Mouse (Mus musculus) midbrain, embryonic 12.5 days (tissue): ENCODE measurements around the gene Ercc6. TPM values are rescaled to one million over a fixed set of nuclear protein-coding genes. Genes with fewer than 3 reads are reported as not detected.

ENCODE experiments used
- ATAC-seq: fragments of 200-750 bp; cut with Nextera tagmentation; 2 replicates; pipeline ENCODE4 v1.8.0; 2017; ENCODE audit warnings: low read depth, moderate TSS enrichment, moderate library complexity; ENCODE audit not compliant: low FRiP score
- H3K27ac ChIP-seq: fragments of 300-500 bp; sonication (generic); replicated peaks from 2 replicates; pipeline ENCODE4 v1.5.1; 2016; ENCODE audit warnings: mild to moderate bottlenecking
- H3K27me3 ChIP-seq: fragments of 300-500 bp; sonication (generic); 2 replicates; pipeline ENCODE4 v1.6.1; 2016; ENCODE audit warnings: mild to moderate bottlenecking
- H3K36me3 ChIP-seq: fragments of 300-500 bp; sonication (generic); 2 replicates; pipeline ENCODE4 v1.6.1; 2016
- H3K4me1 ChIP-seq: fragments of 300-500 bp; sonication (generic); 2 replicates; pipeline ENCODE4 v1.6.1; 2016
- H3K4me2 ChIP-seq: fragments of 300-500 bp; sonication (generic); replicated peaks from 2 replicates; pipeline ENCODE4 v1.6.1; 2016; ENCODE audit warnings: mild to moderate bottlenecking, moderate library complexity
- H3K4me3 ChIP-seq: fragments of 300-500 bp; sonication (generic); 2 replicates; pipeline ENCODE4 v1.5.1; 2016; ENCODE audit warnings: mild to moderate bottlenecking
- H3K9ac ChIP-seq: fragments of 300-500 bp; sonication (generic); replicated peaks from 2 replicates; pipeline ENCODE4 v1.6.1; 2016; ENCODE audit warnings: mild to moderate bottlenecking, moderate library complexity
- H3K9me3 ChIP-seq: fragments of 300-500 bp; sonication (generic); 2 replicates; pipeline ENCODE4 v1.6.1; 2016; ENCODE audit warnings: mild to moderate bottlenecking
- WGBS: fragments of 180-500 bp; shearing (Covaris S2); methylation state at CpG from one replicate; pipeline ENCODE4 v1.1.7; 2016; 5-methylcytosine and 5-hydroxymethylcytosine counted together
- polyA plus RNA-seq: library from polyadenylated mRNA; unstranded; fragments of >200 nt; fragmentation: Nextera tagmentation; extraction: Ambion mirVana; gene quantifications from 2 replicates; pipeline ENCODE4 v1.2.1, GENCODE M21; 2016

The Ercc6 gene
- polyA plus RNA-seq, 1 experiment from 2014 or later: 35.6 TPM

GRCm38 (mm10) chr14:32628584-32628983 is 115.3 kb downstream of the Ercc6 start:
- Histone ChIP-seq H3K4me3 (no peak overlapping the region), H3K4me2 (no peak overlapping the region), H3K36me3 (no peaks in the 10 kb centered on the region), H3K9me3 (no peaks in the 10 kb centered on the region), H3K4me1 (no peaks in the 10 kb centered on the region), H3K27me3 (peaks cover 5% of the 10 kb centered on the region; the same call in 1 of the 2 replicates), H3K9ac (no peak overlapping the region), H3K27ac (no peak overlapping the region)
- ATAC-seq: no peak
- WGBS: 46% methylated on average over 10 of the region's 10 CpGs

Other genes starting within 250 kb of the Ercc6 start
- 19.9 and 22.6 TPM in 2 replicates for gene Ogdhl, start 191.5 kb upstream of the Ercc6 start, polyA plus RNA-seq
- gene 1700024G13Rik, start 125.1 kb upstream of the Ercc6 start, polyA plus RNA-seq: not detected in 2 replicates
- gene Slc18a3, start 48.7 kb upstream of the Ercc6 start, polyA plus RNA-seq: 0.73 and 1.5 TPM in 2 replicates
- gene Chat, start 47.5 kb upstream of the Ercc6 start, polyA plus RNA-seq: 0.18 and 0.19 TPM in 2 replicates
- gene Prrxl1, start 85.9 kb downstream of the Ercc6 start, polyA plus RNA-seq: 9.8 and 11.1 TPM in 2 replicates
- gene 3425401B19Rik, start 171.8 kb downstream of the Ercc6 start, polyA plus RNA-seq: 0.06 and 0.07 TPM in 2 replicates